Mouse (Mus musculus): Measurements from ENCODE around the gene Apoc2. TPM values are rescaled to one million over a fixed set of nuclear protein-coding genes. Genes with fewer than 3 reads are reported as not detected.

Apoc2 gene
- total and polyA plus RNA-seq, 2 experiments from 2014 or later: 0.78 TPM; not detected in 1

DNA sequence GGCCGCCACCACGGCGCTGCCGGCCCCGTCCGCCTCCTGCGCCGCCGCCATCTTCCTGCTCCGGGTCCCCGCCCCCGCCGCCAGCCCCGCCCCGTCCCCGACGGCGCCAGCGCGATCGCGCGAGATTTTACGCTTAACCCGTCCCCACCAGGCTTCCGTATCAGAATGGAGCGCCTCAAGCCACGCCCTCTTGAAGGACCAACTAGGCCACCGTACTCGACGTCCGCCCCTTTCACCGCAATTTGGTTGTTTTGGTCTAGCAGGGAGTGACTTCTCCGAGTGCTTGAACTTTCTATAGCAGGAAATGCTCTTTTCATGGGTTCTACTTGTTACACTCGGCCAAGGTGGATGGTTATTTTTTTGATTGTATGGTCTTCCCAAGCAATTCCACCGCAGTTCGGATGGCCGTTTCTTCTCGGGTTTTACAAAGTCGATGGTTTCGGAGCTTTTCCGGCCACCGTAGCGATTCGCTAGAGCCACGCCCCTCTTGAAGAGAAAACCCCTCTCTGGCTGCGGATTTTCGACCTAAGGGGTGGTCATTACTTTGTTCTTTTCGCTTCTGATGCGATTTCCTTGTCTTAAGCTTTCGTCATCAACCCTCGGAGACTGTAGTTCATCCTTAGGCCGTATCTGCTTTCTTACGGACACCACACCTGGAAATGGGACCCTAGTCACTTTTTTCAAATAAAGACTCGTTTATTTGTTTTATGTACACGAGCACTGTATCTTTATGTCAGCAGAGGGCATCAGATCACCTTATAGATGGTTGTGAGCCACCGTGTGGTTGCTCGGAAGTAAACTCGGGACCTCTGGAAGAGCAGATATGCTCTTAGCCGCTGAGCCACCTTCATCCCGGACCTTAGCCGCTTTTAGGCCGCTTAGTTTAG is 12.5 kb downstream of the Apoc2 start, which contains the start of gene Clptm1:
TSS of gene Clptm1 (minus strand) at position 79 of the 887 bp plus-strand sequence.
- ATAC-seq (ENCODE audit: insufficient read depth, low read depth): peak; percentile 89
- peak within 1 kb of the TSS; percentile 85 for H3K4me3 ChIP-seq (ENCODE audit: low read depth, low read length)
- WGBS: under 1% methylated on average over 63 of the region's 63 CpGs

DNA sequence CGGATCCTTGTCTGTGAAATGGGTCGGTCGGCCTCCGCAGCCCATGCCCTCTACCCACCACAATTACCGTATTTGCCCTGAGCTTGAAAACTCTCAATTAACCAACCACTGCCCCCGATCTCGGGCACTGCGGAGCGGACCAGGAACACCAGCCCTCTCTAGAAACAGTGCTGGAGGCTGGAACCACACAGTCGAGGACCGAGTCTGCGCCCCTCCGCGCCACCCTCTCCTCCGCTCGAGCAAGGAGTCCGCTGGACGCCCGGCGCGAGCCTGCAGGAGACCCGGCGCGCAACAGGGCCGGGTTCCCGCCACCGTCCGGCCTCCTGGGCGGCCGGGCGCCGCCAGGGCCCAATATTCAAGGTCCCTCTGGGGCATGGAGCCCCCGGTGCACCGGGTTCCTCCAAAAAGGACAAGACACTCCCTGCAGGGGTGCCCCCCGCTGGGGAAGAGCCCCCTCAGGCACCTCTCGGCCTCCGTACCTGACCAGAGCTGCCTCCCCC is 13.2 kb downstream of the Apoc2 start:
- DNase-seq (ENCODE audit: low spot score) (no peak), ATAC-seq (ENCODE audit: insufficient read depth, low read depth) (peak; percentile 25)
- H3K27me3 ChIP-seq (ENCODE audit: control insufficient read depth, insufficient read depth, low read length): no peaks in the 10 kb centered on the region
- under 1% methylated on average over 37 of the region's 37 CpGs for WGBS
- H3K36me3 ChIP-seq (replicated peaks; ENCODE audit: control insufficient read depth, insufficient read depth, low read length): peaks cover 15% of the 10 kb centered on the region
- H3K4me1 ChIP-seq (ENCODE audit: control insufficient read depth, insufficient read depth): peaks cover 18% of the 10 kb centered on the region
- TF ChIP-seq CTCF (IDR thresholded peaks at IDR 0.05; ENCODE audit: low read depth) (no peak), EP300 (IDR thresholded peaks at IDR 0.05; ENCODE audit: low read depth) (no peak)
- H3K4me2 ChIP-seq (ENCODE audit: low read depth, low read length): peak overlapping the region; percentile 93
- no peaks in the 10 kb centered on the region for H3K9me3 ChIP-seq (replicated peaks; ENCODE audit: control insufficient read depth, low read length)
- H3K4me3 ChIP-seq (ENCODE audit: low read depth, low read length): peak overlapping the region; percentile 85
- H3K27ac ChIP-seq (ENCODE audit: low read depth): peak overlapping the region; percentile 92
- H3K9ac ChIP-seq (replicated peaks; ENCODE audit: low read depth, low read length): peak overlapping the region; percentile 93

More for the DNA sequence above, 12.5 kb downstream of the Apoc2 start, which contains the start of gene Clptm1:
- peak; percentile 97 for DNase-seq (ENCODE audit: low spot score)
- TF ChIP-seq CTCF (IDR thresholded peaks at IDR 0.05; ENCODE audit: low read depth): peak; percentile 41; the same call in 1 of the 2 replicates
- peak; percentile 92 for TF ChIP-seq EP300 (IDR thresholded peaks at IDR 0.05; ENCODE audit: low read depth)
- H3K27me3 ChIP-seq (ENCODE audit: control insufficient read depth, insufficient read depth, low read length): no peaks in the 10 kb centered on the region
- H3K27ac ChIP-seq (ENCODE audit: low read depth): peak within 1 kb of the TSS; percentile 92
- H3K4me2 ChIP-seq (ENCODE audit: low read depth, low read length): peak within 1 kb of the TSS; percentile 93
- H3K9me3 ChIP-seq (replicated peaks; ENCODE audit: control insufficient read depth, low read length): no peaks in the 10 kb centered on the region
- peaks cover 18% of the 10 kb centered on the region for H3K4me1 ChIP-seq (ENCODE audit: control insufficient read depth, insufficient read depth)
- peaks cover 8% of the 10 kb centered on the region; the same call in 1 of the 2 replicates for H3K36me3 ChIP-seq (replicated peaks; ENCODE audit: control insufficient read depth, insufficient read depth, low read length)
- H3K9ac ChIP-seq (replicated peaks; ENCODE audit: low read depth, low read length): peak within 1 kb of the TSS; percentile 93

DNA sequence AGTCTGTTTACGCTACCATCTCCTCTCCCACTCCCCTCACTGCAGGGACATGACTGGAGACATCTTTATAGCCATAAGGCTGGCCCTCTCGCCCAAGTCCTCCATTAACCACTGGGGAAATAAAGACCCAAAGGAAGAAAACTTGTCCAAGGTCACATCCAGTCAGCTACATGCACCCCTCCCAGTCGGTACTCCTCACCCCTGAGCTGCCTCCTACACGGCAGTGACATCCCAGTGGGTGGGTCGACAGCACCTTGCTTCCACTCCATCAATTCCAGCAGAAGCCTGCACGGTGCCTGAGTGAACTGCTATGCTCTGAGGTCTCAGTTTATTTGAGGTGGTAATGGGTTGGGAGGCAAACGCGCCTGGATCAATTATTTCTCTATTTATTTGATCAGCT is 13.8 kb downstream of the Apoc2 start:
- whole genome bisulfite sequencing: 21% methylated on average over 8 of the region's 8 CpGs
- Histone ChIP-seq H3K4me1 (ENCODE audit: control insufficient read depth, insufficient read depth) (peaks cover 14% of the 10 kb centered on the region), H3K4me3 (ENCODE audit: low read depth, low read length) (peak overlapping the region; percentile 85), H3K27me3 (ENCODE audit: control insufficient read depth, insufficient read depth, low read length) (no peaks in the 10 kb centered on the region), H3K36me3 (replicated peaks; ENCODE audit: control insufficient read depth, insufficient read depth, low read length) (peaks cover 19% of the 10 kb centered on the region), H3K9me3 (replicated peaks; ENCODE audit: control insufficient read depth, low read length) (no peaks in the 10 kb centered on the region), H3K27ac (ENCODE audit: low read depth) (no peak overlapping the region; the same call in 1 of the 2 replicates), H3K4me2 (ENCODE audit: low read depth, low read length) (peak overlapping the region; percentile 93), H3K9ac (replicated peaks; ENCODE audit: low read depth, low read length) (peak overlapping the region; percentile 93)
- TF ChIP-seq EP300 (IDR thresholded peaks at IDR 0.05; ENCODE audit: low read depth) (no peak), CTCF (IDR thresholded peaks at IDR 0.05; ENCODE audit: low read depth) (no peak)
- no peak for DNase-seq (ENCODE audit: low spot score)
- no peak for ATAC-seq (ENCODE audit: insufficient read depth, low read depth)

DNA sequence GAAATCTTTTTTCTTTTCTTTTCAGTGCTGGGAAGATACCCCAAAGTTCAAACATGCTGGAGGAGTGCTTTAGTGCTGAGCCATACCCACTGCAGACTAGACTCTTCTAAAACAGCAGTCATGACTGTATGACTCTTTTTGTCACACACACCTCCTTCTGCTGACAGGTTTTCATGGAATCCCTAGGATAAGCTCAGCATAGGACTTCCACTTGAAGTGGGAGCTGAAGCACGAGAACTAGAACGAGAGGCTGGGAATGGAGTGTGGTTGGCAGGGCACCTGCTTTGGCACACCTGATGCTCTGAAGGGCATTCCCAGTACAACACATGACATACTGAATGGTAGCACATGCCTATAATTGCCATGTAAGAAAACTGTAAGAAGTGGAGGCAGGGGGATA is 25.1 kb downstream of the Apoc2 start:
- DNase-seq (ENCODE audit: low spot score): peak; percentile 69
- peak overlapping the region; percentile 48 for H3K27ac ChIP-seq (ENCODE audit: low read depth)

DNA sequence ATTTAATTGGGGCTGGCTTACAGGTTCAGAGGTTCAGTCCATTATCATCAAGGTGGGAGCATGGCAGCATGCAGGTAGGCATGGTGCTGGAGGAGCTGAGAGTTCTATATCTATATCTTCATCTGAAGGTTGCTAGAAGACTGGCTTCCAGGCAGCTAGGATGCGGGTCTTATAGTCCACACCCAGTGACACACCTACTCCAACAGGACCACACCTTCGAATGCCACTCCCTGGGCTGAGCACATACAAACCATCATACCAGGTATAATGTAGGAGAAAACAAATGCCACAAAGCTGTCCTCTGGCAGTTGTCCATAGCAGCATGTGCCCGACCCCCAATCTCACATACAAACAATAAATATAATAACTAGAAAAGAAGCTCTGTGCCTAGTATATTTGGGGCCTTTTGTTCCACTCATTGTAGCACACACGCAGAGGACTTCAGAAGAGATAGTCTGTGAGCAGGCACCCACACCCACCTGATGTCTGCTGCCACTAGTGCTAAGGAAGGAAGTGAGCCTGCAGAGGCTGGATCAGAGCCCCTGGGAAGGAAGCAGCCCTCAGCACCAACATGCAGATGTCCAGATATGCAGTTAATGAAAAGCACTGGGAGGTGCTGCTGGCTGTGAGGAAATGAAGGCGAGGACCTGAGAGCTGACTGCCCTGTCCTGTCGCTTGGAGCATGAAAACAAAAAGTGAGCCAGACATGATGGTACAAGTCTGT is 26.5 kb downstream of the Apoc2 start:
- H3K27ac ChIP-seq (ENCODE audit: low read depth): no peak overlapping the region
- 71% methylated on average over 6 of the region's 6 CpGs for WGBS
- no peak overlapping the region for H3K9ac ChIP-seq (replicated peaks; ENCODE audit: low read depth, low read length)
- H3K4me1 ChIP-seq (ENCODE audit: control insufficient read depth, insufficient read depth): peaks cover 5% of the 10 kb centered on the region; the same call in 1 of the 2 replicates
- H3K27me3 ChIP-seq (ENCODE audit: control insufficient read depth, insufficient read depth, low read length): no peaks in the 10 kb centered on the region
- TF ChIP-seq CTCF (IDR thresholded peaks at IDR 0.05; ENCODE audit: low read depth) (no peak), EP300 (IDR thresholded peaks at IDR 0.05; ENCODE audit: low read depth) (no peak)
- DNase-seq (ENCODE audit: low spot score) (no peak), ATAC-seq (ENCODE audit: insufficient read depth, low read depth) (no peak)
- no peak overlapping the region for H3K4me2 ChIP-seq (ENCODE audit: low read depth, low read length)
- H3K4me3 ChIP-seq (ENCODE audit: low read depth, low read length): no peak overlapping the region
- H3K36me3 ChIP-seq (replicated peaks; ENCODE audit: control insufficient read depth, insufficient read depth, low read length): peaks cover 80% of the 10 kb centered on the region
- H3K9me3 ChIP-seq (replicated peaks; ENCODE audit: control insufficient read depth, low read length): no peaks in the 10 kb centered on the region

More for the DNA sequence above, 25.1 kb downstream of the Apoc2 start:
- H3K27me3 ChIP-seq (ENCODE audit: control insufficient read depth, insufficient read depth, low read length): no peaks in the 10 kb centered on the region
- H3K4me3 ChIP-seq (ENCODE audit: low read depth, low read length): no peak overlapping the region
- H3K9ac ChIP-seq (replicated peaks; ENCODE audit: low read depth, low read length): no peak overlapping the region
- H3K36me3 ChIP-seq (replicated peaks; ENCODE audit: control insufficient read depth, insufficient read depth, low read length): peaks cover 73% of the 10 kb centered on the region
- H3K9me3 ChIP-seq (replicated peaks; ENCODE audit: control insufficient read depth, low read length): no peaks in the 10 kb centered on the region
- TF ChIP-seq EP300 (IDR thresholded peaks at IDR 0.05; ENCODE audit: low read depth) (peak; percentile 98), CTCF (IDR thresholded peaks at IDR 0.05; ENCODE audit: low read depth) (no peak)
- peak; percentile 88 for ATAC-seq (ENCODE audit: insufficient read depth, low read depth)
- WGBS: 44% methylated on average over 2 of the region's 2 CpGs
- peaks cover 5% of the 10 kb centered on the region; the same call in 1 of the 2 replicates for H3K4me1 ChIP-seq (ENCODE audit: control insufficient read depth, insufficient read depth)
- H3K4me2 ChIP-seq (ENCODE audit: low read depth, low read length): no peak overlapping the region

All from heart, postnatal 0 days (tissue).